29 mouse cellular contexts compared by ENCODE assay signal in genomic region chr9:48942349-48942748, GRCm38 (mm10). TPM values are rescaled to one million over a fixed set of nuclear protein-coding genes. Genes with fewer than 3 reads are reported as not detected.
DNase-seq lines count a peak whose midpoint lies in the region; ATAC-seq and TF ChIP-seq lines count a peak whose summit lies in the region.
"Had no signal": no experiment of that assay in that cellular context is flagged by ENCODE, and none has a peak within 500 bp of the region (broad histone marks: within the 10 kb centered on the region; RNA-seq: fewer than 3 reads in every experiment).

No protein-coding gene starts in this region.

- TF ChIP-seq POLR2A in brain, embryonic 14.5 days (IDR thresholded peaks at IDR 0.05; ENCODE audit: borderline replicate concordance, extremely low read depth, insufficient read depth, insufficient read length, poor library complexity, severe bottlenecking): no peak

- H3K4me3 ChIP-seq in forebrain, embryonic 14.5 days (ENCODE audit: low read depth, low read length): no peak overlapping the region
- H3K4me3 ChIP-seq in forebrain, embryonic 15.5 days: no peak overlapping the region
- H3K4me3 ChIP-seq in heart, embryonic 16.5 days (ENCODE audit: low read length): no peak overlapping the region
- H3K4me3 ChIP-seq in lung, embryonic 14.5 days (ENCODE audit: low read depth, low read length): no peak overlapping the region
- H3K4me3 ChIP-seq: forebrain, embryonic 13.5 days; hindbrain, embryonic 10.5 days; intestine, embryonic 15.5 days; layer of hippocampus, adult 2 months; left cerebral cortex, adult 2 months; liver, embryonic 13.5 days; neural tube, embryonic 15.5 days had no signal

- 68% methylated on average over 1 of the region's 1 CpGs for WGBS in forebrain, embryonic 14.5 days
- WGBS in forebrain, embryonic 15.5 days: 54% methylated on average over 1 of the region's 1 CpGs
- WGBS in heart, embryonic 16.5 days: 13% methylated on average over 1 of the region's 1 CpGs
- whole genome bisulfite sequencing in lung, embryonic 14.5 days: 58% methylated on average over 1 of the region's 1 CpGs

- no peak overlapping the region for H3K9ac ChIP-seq in forebrain, embryonic 14.5 days (ENCODE audit: low read length)
- no peak overlapping the region for H3K9ac ChIP-seq in forebrain, embryonic 15.5 days (replicated peaks)
- H3K9ac ChIP-seq in heart, embryonic 16.5 days (ENCODE audit: low read length): no peak overlapping the region
- no peak overlapping the region for H3K9ac ChIP-seq in lung, embryonic 14.5 days
- H3K9ac ChIP-seq: forebrain, embryonic 13.5 days; intestine, embryonic 15.5 days; liver, embryonic 13.5 days; neural tube, embryonic 15.5 days had no signal

- no peaks in the 10 kb centered on the region for H3K27me3 ChIP-seq in forebrain, embryonic 14.5 days (replicated peaks; ENCODE audit: control insufficient read depth, insufficient read depth, low read length)
- no peaks in the 10 kb centered on the region for H3K27me3 ChIP-seq in forebrain, embryonic 15.5 days
- H3K27me3 ChIP-seq in heart, embryonic 16.5 days (ENCODE audit: control insufficient read depth, insufficient read depth, low read length): no peaks in the 10 kb centered on the region
- no peaks in the 10 kb centered on the region for H3K27me3 ChIP-seq in lung, embryonic 14.5 days (ENCODE audit: insufficient read depth, low read length)
- H3K27me3 ChIP-seq: forebrain, embryonic 13.5 days; intestine, embryonic 15.5 days; liver, embryonic 13.5 days; neural tube, embryonic 15.5 days had no signal

- peak; percentile 42 for DNase-seq in forebrain, embryonic 14.5 days (ENCODE audit: low spot score)
- DNase-seq in heart, adult 11 months: no peak
- DNase-seq in lung, embryonic 14.5 days: peak; percentile 41
- no peak for DNase-seq in lung, postnatal 4 days
- peak; percentile 64 for DNase-seq in brain, embryonic 14.5 days (ENCODE audit: low read depth)
- DNase-seq: adrenal gland, postnatal 14 days; cerebellum, adult 11-12 months; cerebellum, postnatal 25 days; gastrocnemius, postnatal 25 days; heart, adult 18-20 months; kidney, adult 2 months; kidney, postnatal 36 days; liver, embryonic 13.5 days; lung, adult 18-20 months; lung, postnatal 10 days; retina, postnatal 1 day; right cerebral cortex, postnatal 14 days; thymus, postnatal 4 days had no signal

- H3K9me3 ChIP-seq in forebrain, embryonic 14.5 days (replicated peaks; ENCODE audit: control insufficient read depth, low read length): no peaks in the 10 kb centered on the region
- no peaks in the 10 kb centered on the region for H3K9me3 ChIP-seq in forebrain, embryonic 15.5 days
- H3K9me3 ChIP-seq in heart, embryonic 16.5 days (replicated peaks; ENCODE audit: control insufficient read depth, low read length): no peaks in the 10 kb centered on the region
- no peaks in the 10 kb centered on the region for H3K9me3 ChIP-seq in lung, embryonic 14.5 days (ENCODE audit: low read depth, low read length)
- H3K9me3 ChIP-seq: forebrain, embryonic 13.5 days; hindbrain, embryonic 10.5 days; intestine, embryonic 15.5 days; liver, embryonic 13.5 days; neural tube, embryonic 15.5 days had no signal

- H3K4me2 ChIP-seq in forebrain, embryonic 14.5 days (ENCODE audit: low read length): no peak overlapping the region
- H3K4me2 ChIP-seq in forebrain, embryonic 15.5 days (replicated peaks): no peak overlapping the region
- peak overlapping the region; percentile 22 for H3K4me2 ChIP-seq in heart, embryonic 16.5 days (ENCODE audit: low read depth, low read length)
- H3K4me2 ChIP-seq in lung, embryonic 14.5 days: no peak overlapping the region
- H3K4me2 ChIP-seq: forebrain, embryonic 13.5 days; intestine, embryonic 15.5 days; liver, embryonic 13.5 days; neural tube, embryonic 15.5 days had no signal

- no peak for TF ChIP-seq CTCF in lung, embryonic 14.5 days (IDR thresholded peaks at IDR 0.05; ENCODE audit: low read depth)
- TF ChIP-seq CTCF in brain, embryonic 14.5 days (IDR thresholded peaks at IDR 0.05; ENCODE audit: borderline replicate concordance, extremely low read depth, insufficient read depth, insufficient read length): no peak

- no peaks in the 10 kb centered on the region for H3K36me3 ChIP-seq in forebrain, embryonic 14.5 days (ENCODE audit: control insufficient read depth, insufficient read depth, low read length)
- no peaks in the 10 kb centered on the region for H3K36me3 ChIP-seq in forebrain, embryonic 15.5 days
- no peaks in the 10 kb centered on the region for H3K36me3 ChIP-seq in heart, embryonic 16.5 days (ENCODE audit: control insufficient read depth, insufficient read depth)
- H3K36me3 ChIP-seq in lung, embryonic 14.5 days (ENCODE audit: insufficient read depth): no peaks in the 10 kb centered on the region
- H3K36me3 ChIP-seq: hindbrain, embryonic 10.5 days; intestine, embryonic 15.5 days; liver, embryonic 13.5 days; neural tube, embryonic 15.5 days had no signal

- H3K27ac ChIP-seq in forebrain, embryonic 14.5 days (ENCODE audit: low read depth, low read length): no peak overlapping the region
- H3K27ac ChIP-seq in forebrain, embryonic 15.5 days (replicated peaks): no peak overlapping the region
- H3K27ac ChIP-seq in heart, embryonic 16.5 days (ENCODE audit: low read length): peak overlapping the region; percentile 77
- H3K27ac ChIP-seq in lung, embryonic 14.5 days (ENCODE audit: low read depth): no peak overlapping the region
- H3K27ac ChIP-seq: forebrain, embryonic 13.5 days; hindbrain, embryonic 10.5 days; intestine, embryonic 15.5 days; layer of hippocampus, adult 2 months; left cerebral cortex, adult 2 months; liver, embryonic 13.5 days; neural tube, embryonic 15.5 days had no signal

- H3K4me1 ChIP-seq in forebrain, embryonic 14.5 days (ENCODE audit: control insufficient read depth, insufficient read depth, low read length): no peaks in the 10 kb centered on the region
- H3K4me1 ChIP-seq in forebrain, embryonic 15.5 days: 0 out of 2 replicates have a peak, but pooled peaks cover 4% of the 10 kb centered on the region
- H3K4me1 ChIP-seq in heart, embryonic 16.5 days (ENCODE audit: control insufficient read depth, insufficient read depth, low read length): peaks cover 12% of the 10 kb centered on the region
- H3K4me1 ChIP-seq in lung, embryonic 14.5 days (ENCODE audit: insufficient read depth): no peaks in the 10 kb centered on the region
- H3K4me1 ChIP-seq: hindbrain, embryonic 10.5 days; intestine, embryonic 15.5 days; liver, embryonic 13.5 days had no signal

- no peak for ATAC-seq in forebrain, embryonic 14.5 days
- no peak for ATAC-seq in forebrain, embryonic 15.5 days (replicated peaks)
- ATAC-seq in heart, embryonic 16.5 days (replicated peaks; ENCODE audit: extremely low read depth, insufficient read depth, low FRiP score): peak; percentile 87
- ATAC-seq in lung, embryonic 14.5 days (ENCODE audit: insufficient read depth): no peak
- ATAC-seq: forebrain, embryonic 13.5 days; hindbrain, embryonic 16.5 days; intestine, embryonic 15.5 days had no signal

RNA-seq across cellular contexts. Expression of gene Htr3b, which starts 22.4 kb away (rescaled TPM):
- polyA plus RNA-seq in forebrain, embryonic 14.5 days (2014; fragmentation: Nextera tagmentation; extraction: Ambion mirVana): not detected in 2 replicates
- polyA plus RNA-seq in forebrain, embryonic 15.5 days (2015; fragmentation: Nextera tagmentation; extraction: Ambion mirVana): not detected in 2 replicates
- 0.07 and 0.08 TPM in 2 replicates for polyA plus RNA-seq in heart, embryonic 16.5 days (2015; fragmentation: Nextera tagmentation; extraction: Ambion mirVana)
- polyA plus RNA-seq in lung, embryonic 14.5 days (2014; fragmentation: Nextera tagmentation; extraction: Ambion mirVana): 0.12 TPM in 1 of 2 replicates, not detected in the other
- polyA plus RNA-seq in brain, embryonic 14.5 days (2012; rRNA removed): 0.14 TPM in 1 of 2 replicates, not detected in the other
- polyA plus RNA-seq: forebrain, embryonic 13.5 days; frontal cortex, adult 2 months; liver, embryonic 13.5 days; thymus, postnatal 0 days had no signal

RNA-seq across cellular contexts. Expression of gene Htr3a, which starts 31.4 kb away (rescaled TPM):
- polyA plus RNA-seq in forebrain, embryonic 14.5 days (2014; fragmentation: Nextera tagmentation; extraction: Ambion mirVana): 4.2 and 4.8 TPM in 2 replicates
- polyA plus RNA-seq in forebrain, embryonic 15.5 days (2015; fragmentation: Nextera tagmentation; extraction: Ambion mirVana): 4.5 and 6.2 TPM in 2 replicates
- polyA plus RNA-seq in heart, embryonic 16.5 days (2015; fragmentation: Nextera tagmentation; extraction: Ambion mirVana): 1.0 and 1.8 TPM in 2 replicates
- 0.82 and 1.5 TPM in 2 replicates for polyA plus RNA-seq in lung, embryonic 14.5 days (2014; fragmentation: Nextera tagmentation; extraction: Ambion mirVana)
- polyA plus RNA-seq in brain, embryonic 14.5 days (2012; rRNA removed): 2.5 and 3.6 TPM in 2 replicates

RNA-seq across cellular contexts. Expression of gene Usp28, which starts 42.8 kb away (rescaled TPM):
- polyA plus RNA-seq in forebrain, embryonic 14.5 days (2014; fragmentation: Nextera tagmentation; extraction: Ambion mirVana): 19.5 and 27.4 TPM in 2 replicates
- 33.5 and 33.8 TPM in 2 replicates for polyA plus RNA-seq in forebrain, embryonic 15.5 days (2015; fragmentation: Nextera tagmentation; extraction: Ambion mirVana)
- polyA plus RNA-seq in heart, embryonic 16.5 days (2015; fragmentation: Nextera tagmentation; extraction: Ambion mirVana): 119 and 121 TPM in 2 replicates
- polyA plus RNA-seq in lung, embryonic 14.5 days (2014; fragmentation: Nextera tagmentation; extraction: Ambion mirVana): 33.2 and 33.5 TPM in 2 replicates
- polyA plus RNA-seq in brain, embryonic 14.5 days (2012; rRNA removed): 44.9 and 49.2 TPM in 2 replicates

Comparison
In these comparisons a context has a peak if more than half of its experiments do, and no peak if none do; other contexts are left out.
1. DNase-seq: peak in forebrain, embryonic 14.5 days (single experiment), lung, embryonic 14.5 days (single experiment) and brain, embryonic 14.5 days (single experiment); none in heart, adult 11 months (single experiment) and lung, postnatal 4 days (0 of 2).